Mouse (Mus musculus) heart, adult 2 months (tissue): Measurements from ENCODE around the gene Kcnip1.

Experiments
- CTCF ChIP-seq: fragments of 200-600 bp; IDR thresholded peaks from 2 replicates; pipeline ENCODE4 v1.8.1; 2022; ENCODE audit warnings: antibody characterized with exemption, mild to moderate bottlenecking, moderate library complexity
- EP300 ChIP-seq: fragments of 200-500 bp; IDR thresholded peaks from 2 replicates; pipeline ENCODE4 v1.6.1; 2011; ENCODE audit warnings: low read depth, low read length, control low read depth; ENCODE audit not compliant: insufficient read depth
- POLR2A ChIP-seq: fragments of 200-500 bp; IDR thresholded peaks from 2 replicates; pipeline ENCODE4 v1.6.1; 2011; ENCODE audit warnings: mild to moderate bottlenecking, low read depth, low read length, control low read depth; ENCODE audit not compliant: insufficient read depth

- no peak for TF ChIP-seq POLR2A
- no peak for TF ChIP-seq EP300
- TF ChIP-seq CTCF = no peak
These were observed 36.7 kb upstream of the Kcnip1 start for GRCm38 (mm10) chr11:34029658-34030057.
